Mouse (Mus musculus) heart, postnatal 10 days (tissue): ENCODE measurements around the gene Lrmda. TPM values are rescaled to one million over a fixed set of nuclear protein-coding genes. Genes with fewer than 3 reads are reported as not detected.
A peak's percentile ranks its signal among the peaks of the same experiment; 100 is the strongest.

ENCODE experiments used
- DNase-seq, 2 experiments: peaks; one replicate each; pipeline ENCODE4 v3.0.0; 2021
- intact Hi-C: fragments of 180-260 bp; cut with DNase I; formaldehyde crosslinking; loops from one replicate; pipeline ENCODE4 v1.15.1; 2025
- total RNA-seq, 2 experiments: library from RNA; stranded (reverse); gene quantifications; 2 replicates each; pipeline ENCODE4 v1.2.3; 2021

Lrmda gene
- total RNA-seq, 2 experiments from 2014 or later, result 1.1 to 2.1 TPM

DNA sequence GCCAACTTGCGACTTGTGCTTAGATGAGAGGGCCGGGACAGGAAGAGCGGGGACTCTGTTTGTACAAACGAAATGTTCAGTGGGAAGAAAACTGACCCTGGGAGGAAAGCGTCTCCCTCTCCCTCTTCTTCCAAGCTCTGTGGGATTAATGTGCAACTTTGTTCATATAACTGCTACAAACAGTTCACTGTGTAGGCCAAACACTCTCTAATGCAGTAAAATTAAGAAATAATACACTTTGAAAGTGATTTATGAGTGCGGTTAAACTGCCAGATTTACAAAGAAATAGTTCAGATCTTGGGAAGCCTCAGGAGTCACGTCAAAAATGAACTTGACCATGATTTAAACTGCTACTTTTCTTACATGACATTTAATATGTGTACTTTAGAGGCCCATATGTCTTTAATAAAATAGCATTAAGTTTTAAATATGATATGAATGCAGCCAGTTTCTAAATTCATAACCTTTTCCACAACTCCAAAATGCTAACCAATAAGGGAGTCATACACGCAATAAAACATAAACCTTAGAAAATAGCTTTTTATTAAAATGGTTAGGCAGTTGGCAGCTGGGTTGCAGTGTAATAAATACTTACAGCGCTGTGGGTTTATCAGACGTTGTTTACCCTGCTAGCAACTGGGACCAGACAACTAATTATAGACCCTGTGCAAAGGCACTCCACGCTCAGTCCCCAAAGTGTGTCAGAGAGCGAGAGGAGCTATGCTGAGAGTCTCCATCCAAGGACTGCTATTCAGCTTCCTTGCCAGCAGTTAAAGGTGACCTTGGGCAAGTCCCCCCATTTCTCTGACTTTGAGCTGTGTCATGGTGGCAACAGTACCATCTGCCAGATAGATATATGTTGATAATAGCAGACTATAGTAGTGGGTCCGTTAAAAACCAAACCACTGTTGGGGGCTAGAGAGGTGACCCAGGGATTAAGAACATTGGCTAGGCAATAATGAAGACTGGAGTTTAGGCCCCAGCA is 590.0 kb downstream of the Lrmda start:
- intact Hi-C loops, result no loop called here
- DNase-seq, result no peak

DNA sequence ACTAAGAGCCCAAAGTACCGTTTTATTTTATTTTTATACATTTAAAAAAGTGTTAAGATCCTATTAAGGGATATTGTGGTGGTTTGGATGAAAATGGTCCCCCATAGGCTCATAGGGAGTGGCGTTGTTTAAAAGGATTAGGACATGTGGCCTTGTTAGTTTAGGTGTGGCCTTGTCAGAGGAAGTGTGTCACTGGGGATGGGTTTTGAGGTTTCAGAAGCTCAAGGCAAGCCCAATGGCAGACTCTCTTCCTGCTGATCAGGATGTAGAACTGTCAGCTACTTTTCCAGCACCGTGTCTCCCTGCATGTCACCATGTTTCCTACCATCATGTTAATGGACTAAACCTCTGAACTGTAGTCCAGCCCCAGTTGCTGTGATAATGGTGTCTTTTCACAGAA is 591.5 kb downstream of the Lrmda start:
- DNase-seq, result no peak
- intact Hi-C loops, result no loop called here

DNA sequence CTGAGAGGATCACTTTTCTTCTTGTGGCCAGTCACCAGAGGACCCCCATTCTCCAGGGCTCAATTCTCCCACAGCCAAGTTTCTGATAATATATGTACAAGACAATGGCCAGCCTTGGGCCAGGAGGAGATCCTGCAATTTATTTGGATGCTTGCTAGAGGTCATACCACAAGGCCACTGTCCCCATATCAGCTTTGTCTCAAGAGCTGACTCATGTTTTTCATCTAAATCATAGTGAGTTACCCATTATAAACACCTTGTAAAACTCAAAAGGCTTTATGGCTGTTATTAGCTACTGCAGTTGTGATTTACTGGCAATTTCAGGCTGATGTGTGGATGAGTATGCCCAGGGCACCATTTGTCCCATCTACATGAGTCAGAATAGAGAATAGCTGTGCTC is 600.7 kb downstream of the Lrmda start:
- DNase-seq, result no peak
- intact Hi-C loops, result no loop called here

DNA sequence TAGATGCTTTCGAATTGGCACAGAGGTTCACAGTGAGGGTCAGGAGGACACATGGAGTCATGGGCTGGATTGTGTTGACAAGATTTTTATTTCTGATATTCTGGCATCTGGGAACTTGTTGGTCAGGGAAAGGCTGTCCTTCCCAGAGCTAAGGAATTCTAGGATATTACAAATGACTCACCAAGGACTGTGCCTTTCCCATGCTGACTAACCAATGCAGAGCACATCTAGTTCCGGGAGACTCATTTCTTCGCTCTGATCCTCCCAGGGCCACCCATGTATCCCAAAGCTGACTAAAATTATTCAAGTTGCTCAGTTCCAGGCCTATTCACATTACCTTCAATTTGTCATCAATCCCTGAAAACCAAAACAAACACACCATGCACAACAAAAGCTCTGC is 602.4 kb downstream of the Lrmda start:
- intact Hi-C loops, result no loop called here
- DNase-seq, result no peak

DNA sequence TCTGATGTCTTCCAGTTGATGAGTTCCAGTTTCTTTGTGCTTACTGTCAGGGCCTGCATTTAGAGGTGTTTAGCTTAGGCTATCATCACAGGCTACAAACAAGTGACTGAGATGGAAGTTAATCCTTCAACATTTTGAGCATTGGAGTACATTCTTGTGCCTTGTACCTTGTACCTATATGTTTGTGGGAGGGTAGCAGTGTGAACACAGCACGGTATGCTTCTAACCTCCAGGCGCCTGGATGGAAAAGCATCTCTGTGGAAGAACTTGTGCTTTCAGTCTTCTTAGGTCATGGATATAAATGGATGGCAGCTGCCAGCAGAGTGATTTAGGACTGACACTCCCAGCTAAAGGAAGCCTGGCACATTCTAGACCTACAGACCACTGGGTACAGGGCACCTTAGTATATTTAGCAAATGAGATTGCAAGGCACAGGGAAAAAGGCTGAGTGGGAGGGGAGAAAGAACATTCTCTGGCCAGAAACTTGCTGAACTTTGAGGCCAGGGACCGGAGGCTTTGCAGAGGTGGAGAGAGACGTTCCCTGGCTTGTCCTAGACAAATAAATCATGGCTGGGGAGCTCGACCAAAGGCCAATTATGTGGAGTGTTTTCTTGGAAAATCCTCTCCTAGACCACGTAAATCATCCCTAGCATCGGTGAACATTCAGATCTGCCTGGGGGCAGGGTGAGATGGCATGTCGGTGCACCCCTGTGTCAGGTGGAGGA is 607.8 kb downstream of the Lrmda start:
- DNase-seq, result no peak
- intact Hi-C loops, result no loop called here

DNA sequence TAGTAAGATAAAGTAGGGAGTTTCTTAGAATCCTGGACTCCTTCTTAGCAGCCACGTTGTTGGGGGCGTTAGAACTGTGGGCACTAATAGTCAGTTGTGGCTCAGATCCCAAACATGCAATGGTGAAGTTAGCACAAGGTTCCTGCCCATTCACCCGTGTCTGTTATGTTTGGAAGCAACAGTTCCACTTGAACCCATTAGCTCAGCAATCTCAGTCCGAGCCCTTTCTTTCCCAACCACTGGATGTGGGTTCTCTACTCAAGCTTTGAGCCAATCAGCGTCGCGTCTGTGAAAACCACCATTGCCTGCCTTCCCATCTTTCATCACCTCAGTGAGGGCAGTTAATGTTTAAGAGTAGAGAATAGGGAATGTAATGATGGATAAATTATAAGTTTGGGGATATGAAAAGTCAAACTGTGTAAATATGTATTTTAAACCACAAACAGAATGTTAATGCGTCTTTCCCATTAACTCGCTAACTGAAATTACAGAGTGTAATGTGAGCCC is 610.9 kb downstream of the Lrmda start:
- DNase-seq, result no peak
- intact Hi-C loops, result no loop called here

DNA sequence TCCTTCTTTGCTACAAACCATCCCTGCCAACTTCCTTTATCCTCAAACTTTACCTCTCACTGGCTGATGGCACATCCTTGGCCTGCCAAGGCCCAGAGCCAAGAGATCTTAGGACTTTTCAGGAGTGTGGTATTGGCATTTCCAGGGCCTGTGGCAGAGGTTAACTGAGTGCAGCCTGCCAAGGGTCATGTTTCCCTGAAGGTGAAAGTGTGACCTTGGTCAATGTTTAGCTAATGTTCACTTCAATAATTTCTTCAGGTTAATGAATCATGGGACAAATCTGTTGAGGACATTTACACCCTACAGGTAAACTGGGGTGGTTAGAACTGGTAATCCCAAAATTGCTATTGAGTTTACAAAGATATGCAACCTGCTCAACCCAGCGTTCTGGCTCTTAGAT is 614.1 kb downstream of the Lrmda start:
- DNase-seq, result no peak
- intact Hi-C loops, result no loop called here

DNA sequence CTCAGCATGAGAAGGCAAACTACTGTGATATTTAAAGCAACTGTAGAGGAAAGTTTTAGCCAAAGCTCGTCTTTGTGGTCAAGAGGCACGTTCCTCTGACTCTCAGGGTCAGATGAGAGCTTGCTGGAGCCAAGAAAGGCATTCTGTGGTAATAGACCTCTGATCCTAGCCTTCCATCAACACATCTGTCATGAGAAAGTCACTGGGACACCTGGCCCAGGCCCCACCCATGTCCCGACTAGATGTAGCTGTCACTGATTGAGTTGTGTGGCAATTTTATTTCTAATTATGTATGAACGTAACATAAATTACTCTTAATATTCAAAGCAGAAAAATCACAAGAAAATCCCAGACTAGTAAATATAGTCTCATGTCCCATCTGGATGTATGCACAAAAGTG is 624.0 kb downstream of the Lrmda start:
- DNase-seq, result no peak
- intact Hi-C loops, result no loop called here

DNA sequence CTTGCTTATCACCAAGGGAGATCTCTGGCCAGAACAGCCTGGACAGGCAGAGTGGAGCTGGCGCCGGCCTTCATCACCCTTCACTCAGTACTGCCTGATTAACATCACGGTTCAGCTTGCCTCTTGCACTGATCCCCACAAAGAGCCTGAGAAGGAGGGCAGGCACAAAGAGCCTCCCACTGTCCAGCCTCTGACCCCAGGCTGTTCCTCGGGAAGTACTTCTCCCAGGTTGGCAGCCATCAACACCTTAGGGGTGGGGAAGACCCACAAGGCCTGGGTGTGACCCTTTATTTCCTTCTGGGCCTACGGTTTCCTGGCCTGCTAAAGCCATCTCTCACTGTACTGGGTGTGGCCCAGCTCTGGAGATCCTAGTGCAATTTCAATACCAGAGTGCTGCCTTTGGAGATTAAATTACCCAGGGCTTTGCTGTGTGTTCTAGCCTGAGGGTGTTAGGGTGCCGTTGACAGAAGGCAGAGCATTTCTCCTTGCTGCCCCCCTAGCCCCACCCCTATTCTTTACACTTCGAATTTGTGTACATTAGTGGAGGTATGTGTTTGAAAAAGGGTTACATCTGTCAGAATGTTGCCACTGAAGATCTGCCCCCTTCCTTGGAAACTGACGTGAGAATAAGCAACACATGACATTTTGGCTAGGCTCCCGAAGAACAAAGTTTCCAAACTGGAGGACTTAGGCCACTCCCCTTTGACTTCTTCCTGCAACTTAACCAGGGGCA is 628.5 kb downstream of the Lrmda start:
- intact Hi-C loops, result no loop called here
- DNase-seq, result peak; percentile 8 to 22

DNA sequence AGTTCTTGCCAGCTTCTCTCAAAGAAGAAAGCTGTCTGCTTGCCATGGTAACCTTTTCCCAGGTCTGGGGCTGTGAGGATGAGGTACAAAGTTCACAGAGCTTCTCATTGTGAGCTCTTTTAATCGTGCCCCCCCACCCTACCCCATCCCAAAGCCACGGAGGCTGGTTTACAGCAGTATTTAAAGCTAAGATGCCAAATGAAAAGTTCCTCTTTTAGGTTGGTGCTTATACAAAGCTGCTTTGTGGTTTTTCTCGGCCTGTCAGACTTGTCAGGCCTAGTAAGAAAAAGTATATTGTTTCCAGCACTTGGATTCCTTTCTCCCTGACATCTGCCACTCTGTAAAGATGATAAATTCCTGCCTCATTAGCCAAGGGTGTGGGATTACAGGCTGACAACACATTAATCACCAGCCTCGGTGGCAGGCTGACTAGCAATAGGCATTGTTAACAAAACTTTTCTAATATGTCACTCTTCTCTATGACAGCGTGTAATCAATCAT is 629.9 kb downstream of the Lrmda start:
- no peak for DNase-seq
- intact Hi-C loops, result no loop called here

DNA sequence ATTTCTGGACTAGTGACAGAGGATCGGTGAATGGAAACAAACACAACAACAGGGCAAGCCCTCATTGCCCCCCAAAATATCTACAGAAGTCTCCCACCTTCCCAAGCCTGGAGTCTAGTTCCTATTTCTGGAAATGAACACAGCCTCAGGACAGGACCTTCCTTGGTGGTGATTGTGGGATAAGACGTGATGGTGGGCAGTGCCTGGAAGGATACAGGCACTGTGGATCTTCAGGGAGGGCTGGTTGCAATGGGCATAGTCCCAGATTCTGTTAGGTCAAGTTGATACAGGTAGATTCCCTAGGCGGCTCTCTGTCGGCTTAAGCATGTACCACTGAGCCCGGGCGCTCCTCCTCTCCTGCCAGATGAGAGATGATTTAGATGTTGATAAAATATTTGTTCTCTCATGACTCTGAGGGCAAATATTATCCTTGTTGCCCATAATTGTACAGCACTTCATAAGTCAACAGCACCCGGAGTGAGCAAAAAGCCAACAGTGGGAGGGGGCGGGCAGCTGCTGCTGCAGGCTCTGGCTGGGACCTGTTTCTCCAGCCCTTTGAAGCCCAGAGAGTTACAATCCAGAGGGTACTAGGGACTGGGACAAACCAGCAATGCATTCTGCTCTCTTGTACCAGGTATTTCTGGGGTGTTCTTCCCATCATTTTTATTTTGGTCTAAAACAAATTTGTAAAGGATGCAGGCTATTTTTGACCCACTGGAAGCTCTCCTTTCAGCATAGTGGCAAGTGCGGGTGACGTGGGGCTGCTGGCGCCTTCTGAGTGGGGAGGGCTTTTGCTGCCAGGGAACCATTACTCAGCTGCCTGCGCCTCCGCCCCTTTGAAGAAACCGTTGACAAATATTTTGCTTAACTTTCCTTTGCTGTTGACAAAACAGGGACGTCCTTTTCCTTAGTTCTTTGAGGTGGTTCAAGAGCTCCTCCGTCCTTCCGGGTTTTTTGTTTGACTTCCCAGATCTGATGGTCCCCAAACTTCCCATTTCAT is 630.8 kb downstream of the Lrmda start:
- intact Hi-C loops, result no loop called here
- peak in 1 of 2 experiments; percentile 11 for DNase-seq

DNA sequence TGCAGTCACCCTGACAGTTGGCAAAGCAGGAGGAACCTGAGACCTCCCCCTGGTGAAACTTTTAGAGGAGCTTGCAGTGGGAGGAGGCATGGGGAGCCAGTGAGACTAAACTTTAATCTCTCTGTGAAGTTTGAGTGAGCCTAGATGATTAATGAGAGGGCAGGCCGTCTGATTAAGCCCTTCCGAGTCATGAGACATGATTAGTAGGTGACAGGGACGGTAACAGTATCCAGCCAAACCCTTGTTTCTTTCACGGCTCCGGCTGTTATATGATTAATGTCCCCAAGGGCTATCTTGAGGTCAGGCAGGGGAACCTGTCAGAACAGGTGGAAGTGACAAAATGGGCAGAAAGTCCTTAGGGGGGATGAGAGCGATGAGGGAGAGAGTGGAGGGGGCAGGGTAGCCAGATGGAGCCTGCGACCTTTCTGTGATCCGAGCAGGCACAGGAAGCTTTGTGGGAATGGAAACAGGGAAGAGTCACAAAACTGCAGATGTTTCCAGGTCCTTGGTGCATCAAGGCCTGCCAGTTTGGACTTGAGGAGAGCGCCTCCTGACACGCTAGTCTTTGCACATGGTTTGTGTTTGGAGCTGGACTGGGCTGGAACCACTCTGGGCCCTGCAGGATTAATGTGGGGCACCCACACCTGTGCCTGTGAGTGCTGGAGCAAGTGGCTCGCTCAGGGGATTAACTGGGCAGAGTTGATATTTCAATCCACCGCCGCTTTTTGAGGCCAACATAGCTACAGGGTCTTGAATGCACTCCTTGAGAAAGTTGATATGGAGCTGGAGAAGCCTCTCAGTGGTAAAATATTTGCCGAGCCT is 631.8 kb downstream of the Lrmda start:
- no peak for DNase-seq
- intact Hi-C loops, result no loop called here

DNA sequence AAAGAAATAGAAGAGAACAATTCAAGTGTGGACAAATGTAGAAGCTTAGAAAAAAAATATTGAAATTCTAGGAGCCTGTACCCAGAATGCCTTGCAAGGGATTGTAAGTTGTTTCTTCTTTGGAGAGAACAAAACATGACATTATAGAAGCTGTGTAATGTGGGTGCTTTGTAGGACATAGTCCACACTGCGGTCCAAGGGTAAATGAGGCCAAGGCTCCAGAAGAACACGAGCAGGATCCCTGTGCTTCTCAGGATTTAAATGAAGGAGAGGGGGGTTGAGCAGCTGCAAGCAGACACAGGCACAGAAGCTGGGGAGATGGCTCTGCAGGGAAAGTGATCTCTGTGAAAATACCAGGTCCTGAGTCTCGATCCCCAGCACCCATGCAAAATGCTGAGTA is 643.0 kb downstream of the Lrmda start:
- intact Hi-C loops, result no loop called here

DNA sequence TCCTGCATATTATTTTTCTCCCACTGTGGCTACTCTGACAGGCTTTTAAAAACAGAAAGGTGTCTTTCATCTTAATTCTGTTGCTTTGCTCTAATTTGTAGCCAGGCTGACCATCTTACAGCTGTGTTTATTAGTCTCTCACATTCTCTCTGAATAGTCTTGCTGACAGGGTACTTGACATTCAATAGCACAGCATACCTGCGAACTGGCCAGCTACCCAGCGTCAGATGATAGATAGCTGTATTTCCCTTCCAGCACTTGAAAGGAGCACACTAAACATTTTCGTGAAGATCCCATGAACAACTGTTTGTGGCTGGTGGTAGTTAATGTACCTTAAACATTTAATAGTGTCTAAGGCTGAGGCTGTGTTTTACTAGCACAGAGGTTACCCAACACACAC is 646.9 kb downstream of the Lrmda start:
- intact Hi-C loops, result no loop called here
- DNase-seq, result peak; percentile 23 to 36

More for the DNA sequence above, 643.0 kb downstream of the Lrmda start:
- no peak for DNase-seq

DNA sequence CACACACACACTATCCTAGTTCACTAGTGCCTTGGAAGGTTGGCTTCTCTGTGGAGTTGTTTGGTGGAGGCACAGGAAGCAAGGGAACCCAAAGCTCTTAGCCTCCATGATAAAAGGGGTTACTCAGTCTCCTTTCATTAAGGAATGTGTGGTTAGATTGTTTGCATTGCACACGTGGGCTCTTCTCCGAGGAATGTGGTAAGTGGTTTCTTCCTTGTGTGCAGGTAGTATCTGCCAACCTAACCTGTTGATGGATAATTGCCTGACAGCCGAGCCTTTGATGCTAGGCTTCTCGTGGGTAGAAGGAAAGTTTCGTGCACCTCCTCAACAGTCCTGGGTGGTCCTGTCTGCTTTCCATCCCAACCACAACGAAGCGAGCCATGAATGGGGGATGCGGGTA is 648.8 kb downstream of the Lrmda start:
- no peak for DNase-seq
- intact Hi-C loops, result no loop called here

DNA sequence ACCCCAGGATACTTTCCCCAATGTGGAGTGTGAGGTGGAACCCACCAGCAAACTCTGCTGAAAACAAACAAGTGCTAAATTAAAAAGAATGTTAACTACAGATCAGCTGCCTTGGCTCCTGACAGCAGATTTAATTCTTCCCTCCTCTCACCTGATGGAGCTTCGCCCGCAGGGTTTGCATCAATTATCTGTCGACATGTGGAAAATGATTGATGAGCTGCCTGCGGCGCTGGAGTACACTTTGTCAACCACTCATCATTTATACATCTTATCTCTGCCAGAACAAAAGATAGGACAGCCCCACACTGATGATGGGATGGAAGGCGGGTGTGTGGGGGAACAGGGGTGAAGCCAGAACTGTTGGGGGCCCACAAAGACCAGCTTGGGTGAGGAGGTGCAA is 649.2 kb downstream of the Lrmda start:
- DNase-seq, result no peak
- intact Hi-C loops, result no loop called here

DNA sequence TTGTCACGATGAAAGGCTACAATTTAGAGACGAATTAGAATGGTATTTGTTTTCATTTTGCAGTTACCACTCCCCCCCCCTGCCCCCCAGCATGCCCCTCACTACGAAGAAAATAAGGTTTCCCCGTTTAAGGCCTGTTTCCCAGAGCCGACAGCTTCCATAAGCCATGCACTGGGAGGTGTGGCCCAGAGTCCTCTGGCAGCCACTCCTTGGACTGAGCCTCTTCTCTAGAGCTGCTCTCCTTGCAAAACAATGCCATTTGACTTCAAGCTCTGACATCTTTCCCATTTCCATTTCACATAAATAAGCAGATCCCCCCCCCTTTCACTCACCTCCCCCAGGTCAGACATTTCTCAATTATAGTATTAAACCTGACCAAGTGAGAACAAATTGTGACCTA is 654.1 kb downstream of the Lrmda start:
- intact Hi-C loops, result no loop called here

DNA sequence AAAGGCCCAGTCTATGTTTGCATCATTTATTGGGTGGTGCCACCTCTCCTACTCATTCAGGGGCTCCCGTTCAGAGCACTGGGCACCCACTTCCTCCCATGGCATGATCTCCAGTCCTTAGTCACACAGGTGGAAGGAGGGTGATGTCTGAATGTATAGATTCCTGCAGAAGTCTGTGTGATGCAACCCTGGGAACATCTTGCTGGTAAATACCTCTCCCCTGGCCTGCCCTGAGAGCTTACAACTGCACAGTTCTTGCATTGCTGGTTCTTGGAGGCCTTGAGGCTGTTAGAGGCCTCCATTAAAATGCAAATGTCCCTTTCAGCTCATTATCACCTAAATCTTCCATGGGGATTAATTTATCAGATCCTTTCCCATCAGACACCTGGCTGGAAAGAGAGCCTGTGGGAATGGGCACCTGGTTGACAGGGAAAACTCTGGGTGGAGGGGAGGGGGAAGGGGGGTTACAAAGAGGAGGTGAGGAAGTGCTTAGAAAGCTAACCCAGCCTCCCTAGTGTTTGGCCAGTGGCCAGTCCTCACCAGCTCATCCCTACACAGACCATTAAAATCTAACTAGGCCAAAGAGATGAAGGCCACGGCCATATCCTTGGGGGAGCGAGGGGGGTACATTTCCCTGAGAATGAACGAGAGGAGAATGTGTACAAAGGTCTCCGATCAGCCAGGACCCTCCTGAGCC is 659.6 kb downstream of the Lrmda start:
- intact Hi-C loops, result no loop called here
- no peak for DNase-seq

More for the DNA sequence above, 654.1 kb downstream of the Lrmda start:
- no peak for DNase-seq
